Mouse (Mus musculus) T-helper 1 cell (primary cell): ENCODE measurements at regions not wholly inside any gene's neighbourhood (a gene's known extent, or its start where the extent isn't known, plus 50 kb on each side); places are given as distances from the start of the nearest gene placed in this dataset.

Experiments
- in situ Hi-C: fragments of 300-600 bp; cut with MboI, MseI; formaldehyde crosslinking; loops from one replicate; pipeline ENCODE4 v1.15.1; 2025; ENCODE audit warnings: high pct_unique_total_duplicates

- in situ Hi-C loops, result no loop called here
Observed at GRCm38 (mm10) chr6:18670677-18671076, 156.0 kb upstream of the Cttnbp2 start.

GRCm38 (mm10) chr6:18674584-18675250 is 160.1 kb upstream of the Cttnbp2 start:
- in situ Hi-C loops, result no loop called here

GRCm38 (mm10) chr6:18677131-18677530 is 162.5 kb upstream of the Cttnbp2 start:
- in situ Hi-C loops, result no loop called here

GRCm38 (mm10) chr6:18680712-18681111 is 166.1 kb upstream of the Cttnbp2 start:
- in situ Hi-C loops, result no loop called here

- in situ Hi-C loops, result no loop called here
Observed at GRCm38 (mm10) chr6:18682043-18682442, 166.3 kb upstream of the Lsm8 start.

GRCm38 (mm10) chr6:18688652-18689348 is 159.6 kb upstream of the Lsm8 start:
- in situ Hi-C loops, result no loop called here

GRCm38 (mm10) chr6:18697536-18697935 is 150.8 kb upstream of the Lsm8 start:
- in situ Hi-C loops, result no loop called here

- in situ Hi-C loops, result no loop called here
Observed at GRCm38 (mm10) chr6:18698989-18699728, 149.2 kb upstream of the Lsm8 start.

GRCm38 (mm10) chr6:18699729-18700386 is 148.5 kb upstream of the Lsm8 start:
- in situ Hi-C loops, result no loop called here

GRCm38 (mm10) chr6:18710763-18711162 is 137.6 kb upstream of the Lsm8 start:
- in situ Hi-C loops, result no loop called here

- in situ Hi-C loops, result no loop called here
Observed at GRCm38 (mm10) chr6:18748859-18749258, 99.5 kb upstream of the Lsm8 start.

- in situ Hi-C loops, result no loop called here
Observed at GRCm38 (mm10) chr6:18764536-18764935, 83.8 kb upstream of the Lsm8 start.

- in situ Hi-C loops, result no loop called here
Observed at GRCm38 (mm10) chr6:18795390-18795789, 53.0 kb upstream of the Lsm8 start.

- in situ Hi-C loops, result no loop called here
Observed at GRCm38 (mm10) chr6:18795847-18796246, 52.5 kb upstream of the Lsm8 start.

- in situ Hi-C loops, result no loop called here
Observed at GRCm38 (mm10) chr6:18796540-18796939, 51.8 kb upstream of the Lsm8 start.
